Mouse (Mus musculus) lung, postnatal 36 days (tissue): ENCODE results near the gene Prodh2.

Experiments used
- DNase-seq: peaks from one replicate; pipeline ENCODE4 v3.0.0; 2022; ENCODE audit warnings: mixed read lengths

Prodh2 gene

GRCm38 (mm10) chr7:30550603-30551002, 57.2 kb downstream of the Prodh2 start:
- no peak for DNase-seq

DNA sequence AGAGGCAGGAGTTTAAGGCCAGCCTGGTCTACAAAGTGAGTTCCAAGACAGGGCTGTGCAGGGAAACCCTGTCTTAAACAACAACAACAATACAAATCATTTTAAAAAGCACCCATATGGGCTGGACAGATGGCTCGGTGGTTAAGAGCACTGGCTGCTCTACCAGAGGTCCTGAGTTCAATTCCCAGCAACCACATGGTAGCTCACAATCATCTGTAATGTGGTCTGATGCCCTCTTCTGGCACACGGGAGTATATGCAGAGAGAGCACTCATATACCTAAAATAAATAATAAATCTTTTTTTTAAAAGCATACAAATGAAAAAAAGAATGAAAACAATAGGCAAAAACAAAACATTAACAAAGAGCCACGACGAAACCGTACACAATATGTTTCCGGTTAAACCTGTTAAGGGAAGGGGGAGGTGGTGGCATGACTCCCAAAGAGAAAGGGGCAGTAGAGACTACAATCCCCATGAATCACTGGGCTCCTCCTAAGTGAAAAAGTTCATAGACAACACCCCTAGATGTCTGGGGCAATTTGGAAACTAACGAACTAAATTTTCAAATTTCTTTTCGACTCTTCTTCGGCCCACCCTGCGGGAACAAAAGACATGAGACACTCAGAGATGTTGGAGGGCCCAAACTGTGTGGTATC, 58.2 kb downstream of the Prodh2 start:
- DNase-seq, result peak; percentile 85

DNA sequence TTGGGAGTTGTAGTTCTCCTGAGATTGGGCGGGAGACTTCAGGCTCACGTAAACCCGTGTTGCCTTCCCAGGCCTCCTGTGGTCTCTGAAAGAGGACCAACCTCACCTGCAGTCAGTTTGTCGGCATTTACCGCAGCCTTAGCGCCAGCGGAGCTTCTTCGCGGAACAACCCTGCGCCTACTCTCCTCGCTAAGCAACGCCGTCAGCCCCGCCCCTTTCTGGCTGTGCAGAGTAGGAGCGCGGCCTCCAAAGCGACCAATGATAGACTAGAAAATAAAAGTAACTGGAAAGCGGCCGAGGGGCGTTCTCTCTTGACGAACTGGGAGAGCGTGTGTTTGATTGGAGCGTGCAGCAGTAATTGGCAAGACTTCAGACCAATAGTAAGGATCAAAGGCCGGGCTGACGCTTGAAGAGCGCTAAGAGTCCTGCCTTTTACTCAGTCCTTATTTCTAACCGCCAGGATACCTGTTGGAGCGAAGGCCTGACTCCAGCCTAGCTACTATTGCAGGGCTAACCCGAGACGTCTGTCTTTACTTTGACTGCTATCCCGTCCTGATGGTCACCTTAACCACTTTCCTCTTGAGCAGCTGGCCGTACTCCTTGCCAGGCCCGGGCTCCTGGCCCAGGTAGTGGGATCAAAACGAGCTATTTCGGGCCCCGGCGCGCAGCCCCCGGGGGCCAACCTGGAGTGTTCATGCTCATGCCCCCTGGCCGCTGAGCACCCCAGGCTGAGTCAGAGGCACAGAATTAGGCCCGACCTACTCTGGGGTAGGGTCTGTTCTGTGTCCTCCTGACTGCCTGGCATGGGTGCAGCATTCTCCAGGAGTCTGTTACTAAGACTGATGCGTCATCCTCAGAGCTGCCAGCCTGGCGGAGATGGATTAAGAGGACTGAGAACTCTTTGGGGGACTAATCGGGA, 58.9 kb downstream of the Prodh2 start, which contains the start of the genes Hspb6 and Proser3:
TSS of gene Hspb6 (plus strand) at position 77 of the 919 bp plus-strand sequence.
TSS of gene Proser3 (minus strand) at position 198 of the 919 bp plus-strand sequence.
- peak; percentile 100 for DNase-seq

- peak; percentile 35 for DNase-seq
Measured at GRCm38 (mm10) chr7:30553021-30553589, 59.7 kb downstream of the Prodh2 start.

DNA sequence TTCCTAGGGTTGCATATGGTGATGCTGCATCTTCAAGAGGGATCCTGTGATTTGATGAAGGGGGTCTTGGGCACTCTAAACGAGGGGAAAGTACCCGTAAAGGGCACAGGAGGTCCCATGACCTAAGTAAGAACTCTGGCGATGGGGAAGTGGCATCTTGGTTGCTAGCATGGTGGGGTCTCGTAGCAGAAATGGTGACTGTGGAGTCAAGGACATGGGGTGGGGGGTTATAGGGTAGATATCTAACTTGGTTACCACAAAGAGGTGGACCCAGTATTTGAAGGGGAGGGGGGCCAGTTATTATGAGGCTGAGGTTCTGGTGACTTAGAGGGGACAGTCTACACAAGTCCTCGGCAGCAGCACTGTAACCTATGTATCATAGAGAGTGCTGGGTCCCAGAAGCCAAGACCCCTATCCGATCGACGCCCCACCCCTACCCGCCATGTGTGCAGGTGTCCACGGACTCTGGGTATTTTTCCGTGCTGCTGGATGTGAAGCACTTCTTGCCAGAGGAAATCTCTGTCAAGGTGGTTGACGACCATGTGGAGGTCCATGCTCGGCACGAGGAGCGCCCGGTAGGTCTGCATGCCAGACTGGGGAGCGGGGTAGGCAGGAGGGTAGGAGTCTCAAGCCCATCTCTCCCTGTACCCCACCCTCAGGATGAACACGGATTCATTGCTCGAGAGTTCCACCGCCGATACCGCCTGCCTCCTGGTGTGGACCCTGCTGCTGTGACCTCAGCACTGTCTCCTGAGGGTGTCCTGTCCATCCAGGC, 60.6 kb downstream of the Prodh2 start:
- DNase-seq, result no peak

GRCm38 (mm10) chr7:30556894-30557536, 63.6 kb downstream of the Prodh2 start:
- no peak for DNase-seq

DNA sequence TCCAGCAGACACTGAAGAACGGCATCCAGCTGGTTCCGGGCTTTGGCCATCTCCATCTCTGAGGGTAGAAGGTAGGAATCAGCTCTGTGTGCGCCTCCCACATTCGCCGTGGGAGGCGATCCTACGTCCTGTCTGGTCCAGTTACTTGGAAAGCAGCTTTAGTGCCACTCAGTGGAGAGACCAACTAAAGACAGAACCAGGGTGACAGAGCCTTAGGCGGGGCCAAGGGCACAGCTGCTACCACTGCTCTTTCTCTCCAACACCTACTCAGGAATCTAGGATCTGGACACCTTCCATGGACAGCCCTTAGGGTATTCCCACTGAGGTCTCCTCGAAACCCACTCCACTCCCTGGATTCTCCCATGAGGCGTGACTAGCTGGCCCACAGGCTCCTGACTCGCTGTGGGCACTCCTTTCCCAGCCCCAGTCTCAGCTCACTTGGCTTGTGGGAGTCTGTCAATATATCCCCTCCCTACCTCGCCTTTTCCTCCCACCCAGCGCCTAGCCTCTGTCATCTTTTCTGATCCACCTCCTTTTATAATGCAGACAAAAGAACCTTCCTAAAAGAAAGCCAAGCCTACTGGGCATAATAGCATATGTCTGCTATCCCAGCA, 64.6 kb downstream of the Prodh2 start:
- no peak for DNase-seq

GRCm38 (mm10) chr7:30558656-30559442, 65.4 kb downstream of the Prodh2 start:
- DNase-seq, result no peak

DNA sequence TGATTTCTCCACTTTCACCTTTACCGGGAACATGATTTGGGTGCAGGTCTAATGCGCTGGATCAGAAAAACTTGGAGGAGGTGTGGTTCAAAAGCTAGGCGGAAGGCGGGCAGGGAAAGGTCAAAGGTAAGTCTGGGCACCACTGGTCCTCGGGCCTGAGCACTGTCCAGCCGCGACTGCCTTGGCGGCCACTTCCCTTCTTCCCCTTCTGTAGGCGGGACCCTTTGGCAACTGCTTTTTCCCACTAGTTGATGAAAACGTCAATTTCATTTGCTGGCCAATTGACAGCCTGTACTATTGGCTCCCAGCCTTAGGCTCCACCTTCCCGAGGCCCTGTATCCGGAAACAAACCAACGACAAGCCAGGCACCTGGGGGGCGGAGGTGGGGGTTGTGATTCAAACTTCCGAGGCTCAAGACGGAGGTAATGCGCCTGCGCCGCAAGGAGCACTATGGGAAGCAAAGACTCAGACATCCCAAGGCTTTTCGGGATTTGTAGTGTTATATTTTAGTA, 66.1 kb downstream of the Prodh2 start, which contains the start of gene Lin37:
TSS of gene Lin37 (minus strand) at position 396 of the 512 bp plus-strand sequence.
- DNase-seq, result peak; percentile 100

DNA sequence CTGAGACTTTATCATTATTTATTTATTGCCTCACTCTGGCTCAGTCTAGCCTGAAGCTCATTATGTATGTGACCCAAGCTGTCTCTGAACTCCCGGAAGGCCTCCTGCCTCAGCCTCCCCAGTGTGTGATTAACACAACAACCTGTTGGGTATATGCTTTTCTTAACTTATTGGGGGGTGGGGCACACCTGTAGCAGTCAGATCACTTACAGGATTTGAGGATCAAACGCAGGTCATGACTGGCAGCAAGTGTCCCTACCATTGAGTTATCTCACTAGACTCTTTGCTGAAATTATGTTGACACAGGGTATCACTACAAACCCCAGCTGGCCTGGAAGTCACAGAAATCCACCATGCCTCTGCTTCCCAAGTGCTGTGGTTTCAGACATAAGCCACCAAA, 66.9 kb downstream of the Prodh2 start:
- DNase-seq, result no peak

DNA sequence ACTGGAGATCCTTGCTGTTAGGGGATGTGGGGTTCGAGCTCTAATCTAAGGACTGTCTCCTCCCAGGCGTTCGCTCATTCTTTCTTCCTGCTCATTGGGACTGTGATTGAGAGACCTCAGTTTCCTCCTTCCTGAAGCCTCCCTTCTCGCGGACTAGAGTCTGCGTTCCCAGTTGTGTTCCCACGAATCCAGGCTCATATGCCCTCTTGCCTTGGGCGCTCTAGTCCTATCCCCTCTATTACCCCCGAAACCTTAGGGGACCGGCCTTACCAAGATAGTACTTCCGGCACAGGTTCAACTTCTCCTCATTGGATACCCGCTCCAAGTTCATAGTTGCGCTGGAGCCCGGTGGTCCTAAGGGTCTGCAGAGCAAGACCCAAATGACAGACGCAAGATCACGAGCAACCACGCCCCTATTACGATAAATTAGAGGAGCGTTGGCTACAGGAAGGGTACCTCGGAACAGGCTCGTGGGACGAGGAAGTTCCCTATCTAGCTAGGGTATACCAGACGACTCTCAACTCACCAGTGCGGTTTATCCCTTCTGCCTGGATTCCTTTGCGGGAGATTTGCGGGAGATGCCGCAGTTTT, 69.2 kb downstream of the Prodh2 start:
- DNase-seq, result no peak
